Mouse (Mus musculus) hindbrain, postnatal 0 days (tissue): ENCODE measurements around the gene 2210407C18Rik. TPM values are rescaled to one million over a fixed set of nuclear protein-coding genes. Genes with fewer than 3 reads are reported as not detected.
A peak's percentile ranks its signal among the peaks of the same experiment; 100 is the strongest.

ENCODE experiments used
- ATAC-seq: fragments of 200-750 bp; cut with Nextera tagmentation; 2 replicates; pipeline ENCODE4 v1.8.0; 2017; ENCODE audit warnings: mild to moderate bottlenecking, moderate TSS enrichment, moderate library complexity
- DNase-seq: peaks from one replicate; pipeline ENCODE4 v3.0.0-alpha.2; 2015; ENCODE audit warnings: low spot score
- H3K27ac ChIP-seq: fragments of 300-500 bp; sonication (generic); 2 replicates; pipeline ENCODE4 v1.5.1; 2014; ENCODE audit warnings: mild to moderate bottlenecking
- H3K27me3 ChIP-seq: fragments of 300-500 bp; sonication (generic); 2 replicates; pipeline ENCODE4 v1.6.1; 2014; ENCODE audit warnings: low read length, mixed read lengths; ENCODE audit not compliant: insufficient read depth
- H3K36me3 ChIP-seq: fragments of 300-500 bp; sonication (generic); 2 replicates; pipeline ENCODE4 v1.6.1; 2014; ENCODE audit warnings: low read length, mixed read lengths; ENCODE audit not compliant: insufficient read depth
- H3K4me1 ChIP-seq: fragments of 300-500 bp; sonication (generic); 2 replicates; pipeline ENCODE4 v1.6.1; 2014; ENCODE audit warnings: antibody characterized with exemption, low read length, mixed read lengths; ENCODE audit not compliant: insufficient read depth
- H3K4me2 ChIP-seq: fragments of 300-500 bp; sonication (generic); 2 replicates; pipeline ENCODE4 v1.6.1; 2014; ENCODE audit warnings: low read depth, mild to moderate bottlenecking, low read length, moderate library complexity, mixed read lengths
- H3K4me3 ChIP-seq: fragments of 300-500 bp; sonication (generic); 2 replicates; pipeline ENCODE4 v1.5.1; 2014; ENCODE audit warnings: low read length
- H3K9ac ChIP-seq: fragments of 300-500 bp; sonication (generic); replicated peaks from 2 replicates; pipeline ENCODE4 v1.6.1; 2014; ENCODE audit warnings: mild to moderate bottlenecking, low read length, moderate library complexity, mixed read lengths
- H3K9me3 ChIP-seq: fragments of 300-500 bp; sonication (generic); 2 replicates; pipeline ENCODE4 v1.6.1; 2016; ENCODE audit warnings: low read length, mixed read lengths
- CTCF ChIP-seq: IDR thresholded peaks from 2 replicates; pipeline ENCODE4 v1.5.1; 2016; ENCODE audit warnings: antibody characterized with exemption, control low read depth, low read depth
- WGBS: fragments of 180-500 bp; shearing (Covaris S2); extraction: QIAGEN DNeasy Blood & Tissue Kit; methylation state at CpG from one replicate; pipeline ENCODE4 v1.1.7; 2014; 5-methylcytosine and 5-hydroxymethylcytosine counted together
- polyA plus RNA-seq: library from polyadenylated mRNA; unstranded; fragments of >200 nt; fragmentation: Nextera tagmentation; extraction: Ambion mirVana; gene quantifications from 2 replicates; pipeline ENCODE4 v1.2.1, GENCODE M21; 2015
- total RNA-seq: library from RNA; depleted of rRNA; stranded (reverse); fragments of >200 nt; gene quantifications from 2 replicates; pipeline ENCODE4 v1.2.3, GENCODE M21; 2014

The 2210407C18Rik gene
- total and polyA plus RNA-seq, 2 experiments from 2014 or later, result not detected

GRCm38 (mm10) chr11:58602800-58603560 is 12.9 kb downstream of the 2210407C18Rik start:
- no peaks in the 10 kb centered on the region for H3K27me3 ChIP-seq
- H3K4me2 ChIP-seq, result no peak overlapping the region
- DNase-seq, result no peak
- ATAC-seq, result no peak
- TF ChIP-seq CTCF, result no peak
- no peak overlapping the region for H3K9ac ChIP-seq
- H3K9me3 ChIP-seq, result no peaks in the 10 kb centered on the region
- H3K4me1 ChIP-seq, result no peaks in the 10 kb centered on the region
- WGBS, result 82% methylated on average over 6 of the region's 6 CpGs
- H3K27ac ChIP-seq, result no peak overlapping the region
- no peaks in the 10 kb centered on the region for H3K36me3 ChIP-seq
- no peak overlapping the region for H3K4me3 ChIP-seq

- no peak overlapping the region for H3K9ac ChIP-seq
- H3K4me3 ChIP-seq, result no peak overlapping the region
- ATAC-seq (no peak), DNase-seq (no peak)
- no peak overlapping the region for H3K27ac ChIP-seq
- no peaks in the 10 kb centered on the region for H3K36me3 ChIP-seq
- H3K4me2 ChIP-seq, result no peak overlapping the region
- TF ChIP-seq CTCF, result no peak
- no peaks in the 10 kb centered on the region for H3K4me1 ChIP-seq
- no peaks in the 10 kb centered on the region for H3K9me3 ChIP-seq
- no peaks in the 10 kb centered on the region for H3K27me3 ChIP-seq
These were observed 13.8 kb downstream of the 2210407C18Rik start for GRCm38 (mm10) chr11:58602062-58602461.

GRCm38 (mm10) chr11:58597837-58598236 is 18.0 kb downstream of the 2210407C18Rik start:
- no peak overlapping the region for H3K4me2 ChIP-seq
- no peaks in the 10 kb centered on the region for H3K27me3 ChIP-seq
- TF ChIP-seq CTCF, result no peak
- no peaks in the 10 kb centered on the region for H3K4me1 ChIP-seq
- ATAC-seq (no peak), DNase-seq (no peak)
- H3K4me3 ChIP-seq, result no peak overlapping the region
- H3K27ac ChIP-seq, result no peak overlapping the region
- no peaks in the 10 kb centered on the region for H3K36me3 ChIP-seq
- H3K9me3 ChIP-seq, result no peaks in the 10 kb centered on the region
- H3K9ac ChIP-seq, result no peak overlapping the region
- 87% methylated on average over 13 of the region's 13 CpGs for WGBS

GRCm38 (mm10) chr11:58594814-58595213 is 21.1 kb downstream of the 2210407C18Rik start, which contains the start of gene Olfr324:
TSS of gene Olfr324 (plus strand) at chr11:58595114.
- Histone ChIP-seq H3K27ac (no peak within 1 kb of the TSS), H3K4me3 (no peak within 1 kb of the TSS), H3K4me1 (no peaks in the 10 kb centered on the region), H3K9me3 (no peaks in the 10 kb centered on the region), H3K27me3 (no peaks in the 10 kb centered on the region), H3K9ac (no peak within 1 kb of the TSS), H3K4me2 (no peak within 1 kb of the TSS), H3K36me3 (no peaks in the 10 kb centered on the region)
- no peak for TF ChIP-seq CTCF
- DNase-seq (no peak), ATAC-seq (no peak)
- WGBS, result 84% methylated on average over 6 of the region's 6 CpGs

GRCm38 (mm10) chr11:58588620-58589250 is 27.1 kb downstream of the 2210407C18Rik start:
- no peaks in the 10 kb centered on the region for H3K9me3 ChIP-seq
- H3K9ac ChIP-seq, result no peak overlapping the region
- WGBS, result 43% methylated on average over 3 of the region's 3 CpGs
- H3K27me3 ChIP-seq, result no peaks in the 10 kb centered on the region
- H3K27ac ChIP-seq, result no peak overlapping the region
- DNase-seq, result peak; percentile 27
- H3K4me3 ChIP-seq, result no peak overlapping the region
- no peak for ATAC-seq
- no peaks in the 10 kb centered on the region for H3K4me1 ChIP-seq
- H3K4me2 ChIP-seq, result no peak overlapping the region
- no peak for TF ChIP-seq CTCF
- H3K36me3 ChIP-seq, result no peaks in the 10 kb centered on the region

- ATAC-seq (no peak), DNase-seq (peak; percentile 47)
- H3K27me3 ChIP-seq, result no peaks in the 10 kb centered on the region
- H3K27ac ChIP-seq, result no peak overlapping the region
- H3K36me3 ChIP-seq, result no peaks in the 10 kb centered on the region
- TF ChIP-seq CTCF, result peak; percentile 85
- H3K4me1 ChIP-seq, result no peaks in the 10 kb centered on the region
- no peaks in the 10 kb centered on the region for H3K9me3 ChIP-seq
- H3K4me3 ChIP-seq, result no peak overlapping the region
- 66% methylated on average over 7 of the region's 7 CpGs for WGBS
- H3K4me2 ChIP-seq, result no peak overlapping the region
- H3K9ac ChIP-seq, result no peak overlapping the region
These were observed 28.0 kb downstream of the 2210407C18Rik start for GRCm38 (mm10) chr11:58587898-58588348.

- Histone ChIP-seq H3K4me3 (no peak overlapping the region), H3K9me3 (no peaks in the 10 kb centered on the region), H3K9ac (no peak overlapping the region), H3K4me1 (no peaks in the 10 kb centered on the region), H3K27ac (no peak overlapping the region), H3K4me2 (no peak overlapping the region), H3K27me3 (no peaks in the 10 kb centered on the region), H3K36me3 (no peaks in the 10 kb centered on the region)
- no peak for TF ChIP-seq CTCF
- DNase-seq, result peak; percentile 55
- WGBS, result 55% methylated on average over 8 of the region's 8 CpGs
- no peak for ATAC-seq
These were observed 37.2 kb downstream of the 2210407C18Rik start for GRCm38 (mm10) chr11:58578636-58579035.
